8 mouse cellular contexts compared by ENCODE assay signal in genomic region chr10:61781461-61782128, GRCm38 (mm10). TPM values are rescaled to one million over a fixed set of nuclear protein-coding genes. Genes with fewer than 3 reads are reported as not detected.
DNase-seq lines count a peak whose midpoint lies in the region; ATAC-seq and TF ChIP-seq lines count a peak whose summit lies in the region.

No protein-coding gene starts in this region.

- DNase-seq in heart, embryonic 10.5 days (ENCODE audit: low spot score): no peak
- DNase-seq in heart, postnatal 36 days: no peak
- DNase-seq in brain, embryonic 14.5 days (ENCODE audit: low read depth): peak; percentile 28
- no peak for DNase-seq in thymus, adult 18-20 months
- DNase-seq in testis, postnatal 10 days (ENCODE audit: low spot score): no peak
- DNase-seq in thymus, adult 2 months: no peak

- H3K9me3 ChIP-seq in heart, embryonic 10.5 days: no peaks in the 10 kb centered on the region
- H3K9me3 ChIP-seq in hindbrain, embryonic 13.5 days: no peaks in the 10 kb centered on the region
- no peaks in the 10 kb centered on the region for H3K9me3 ChIP-seq in midbrain, embryonic 15.5 days

- WGBS in heart, embryonic 10.5 days: 22% methylated on average over 9 of the region's 9 CpGs
- WGBS in hindbrain, embryonic 13.5 days: 25% methylated on average over 8 of the region's 9 CpGs
- 20% methylated on average over 9 of the region's 9 CpGs for WGBS in midbrain, embryonic 15.5 days
- 59% methylated on average over 9 of the region's 9 CpGs for WGBS in thymus, adult 2 months

- H3K9ac ChIP-seq in hindbrain, embryonic 13.5 days: peak overlapping the region; percentile 99
- H3K9ac ChIP-seq in midbrain, embryonic 15.5 days: peak overlapping the region; percentile 95; the same call in 1 of the 2 replicates

- peak overlapping the region; percentile 31; the same call in 1 of the 2 replicates for H3K4me3 ChIP-seq in heart, embryonic 10.5 days
- H3K4me3 ChIP-seq in hindbrain, embryonic 13.5 days: peak overlapping the region; percentile 89
- peak overlapping the region; percentile 78 for H3K4me3 ChIP-seq in midbrain, embryonic 15.5 days
- no peak overlapping the region for H3K4me3 ChIP-seq in thymus, adult 2 months (ENCODE audit: control insufficient read depth, insufficient read depth, low read length)

- H3K27me3 ChIP-seq in heart, embryonic 10.5 days (ENCODE audit: insufficient read depth, poor library complexity, severe bottlenecking): no peaks in the 10 kb centered on the region; the same call in 1 of the 2 replicates
- H3K27me3 ChIP-seq in hindbrain, embryonic 13.5 days: no peaks in the 10 kb centered on the region
- no peaks in the 10 kb centered on the region for H3K27me3 ChIP-seq in midbrain, embryonic 15.5 days (replicated peaks)
- peaks cover 15% of the 10 kb centered on the region for H3K27me3 ChIP-seq in thymus, adult 2 months (ENCODE audit: control insufficient read depth, insufficient read depth, low read length)

- H3K4me1 ChIP-seq in heart, embryonic 10.5 days: peaks cover 11% of the 10 kb centered on the region; the same call in 1 of the 2 replicates
- peaks cover 50% of the 10 kb centered on the region for H3K4me1 ChIP-seq in hindbrain, embryonic 13.5 days (replicated peaks)
- H3K4me1 ChIP-seq in midbrain, embryonic 15.5 days: peaks cover 34% of the 10 kb centered on the region
- H3K4me1 ChIP-seq in thymus, adult 2 months (replicated peaks; ENCODE audit: control insufficient read depth, insufficient read depth, low read length): no peaks in the 10 kb centered on the region

- intact Hi-C loops in heart, postnatal 36 days (cut with DNase I): no loop called here

- TF ChIP-seq POLR2A in brain, embryonic 14.5 days (IDR thresholded peaks at IDR 0.05; ENCODE audit: borderline replicate concordance, extremely low read depth, insufficient read depth, insufficient read length, poor library complexity, severe bottlenecking): no peak
- no peak for TF ChIP-seq POLR2A in thymus, adult 2 months (IDR thresholded peaks at IDR 0.05; ENCODE audit: control insufficient read depth, extremely low read depth, insufficient read depth, low read length, poor library complexity)

- ATAC-seq in hindbrain, embryonic 13.5 days (ENCODE audit: low FRiP score): no peak
- ATAC-seq in midbrain, embryonic 15.5 days (replicated peaks): no peak

- no peak overlapping the region for H3K27ac ChIP-seq in heart, embryonic 10.5 days
- peak overlapping the region; percentile 100 for H3K27ac ChIP-seq in hindbrain, embryonic 13.5 days
- peak overlapping the region; percentile 99 for H3K27ac ChIP-seq in midbrain, embryonic 15.5 days
- H3K27ac ChIP-seq in thymus, adult 2 months (ENCODE audit: control insufficient read depth, insufficient read depth, low read length): no peak overlapping the region

- TF ChIP-seq CTCF in brain, embryonic 14.5 days (IDR thresholded peaks at IDR 0.05; ENCODE audit: borderline replicate concordance, extremely low read depth, insufficient read depth, insufficient read length): no peak
- TF ChIP-seq CTCF in thymus, adult 2 months (IDR thresholded peaks at IDR 0.05; ENCODE audit: borderline replicate concordance, control insufficient read depth, extremely low read depth, insufficient read depth, low read length, poor library complexity): no peak

- H3K4me2 ChIP-seq in hindbrain, embryonic 13.5 days: peak overlapping the region; percentile 73
- H3K4me2 ChIP-seq in midbrain, embryonic 15.5 days: peak overlapping the region; percentile 61

- H3K36me3 ChIP-seq in heart, embryonic 10.5 days: no peaks in the 10 kb centered on the region
- no peaks in the 10 kb centered on the region for H3K36me3 ChIP-seq in hindbrain, embryonic 13.5 days
- H3K36me3 ChIP-seq in midbrain, embryonic 15.5 days (replicated peaks): no peaks in the 10 kb centered on the region
- no peaks in the 10 kb centered on the region for H3K36me3 ChIP-seq in thymus, adult 2 months (ENCODE audit: control insufficient read depth, insufficient read depth, low read length)

RNA-seq across cellular contexts. Expression of gene H2afy2, which starts 2.4 kb away (rescaled TPM):
- 80.4 and 148 TPM in 2 replicates for polyA plus RNA-seq in heart, embryonic 10.5 days (2016; fragmentation: Nextera tagmentation; extraction: Ambion mirVana)
- total RNA-seq in heart, postnatal 36 days (2021): 1 to 10 TPM; 3.6 to 5.7 TPM
- polyA plus RNA-seq in brain, embryonic 14.5 days (2012; rRNA removed): 140 and 186 TPM in 2 replicates
- 334 and 351 TPM in 2 replicates for polyA plus RNA-seq in hindbrain, embryonic 13.5 days (2015; fragmentation: Nextera tagmentation; extraction: Ambion mirVana)
- polyA plus RNA-seq in midbrain, embryonic 15.5 days (2015; fragmentation: Nextera tagmentation; extraction: Ambion mirVana): 307 and 327 TPM in 2 replicates
- polyA plus RNA-seq in thymus, adult 2 months (2012; rRNA removed): 2.0 and 2.1 TPM in 2 replicates

Comparison
In these comparisons a context has a peak if more than half of its experiments do, and no peak if none do; other contexts are left out.
1. H3K27ac ChIP-seq: peak in hindbrain, embryonic 13.5 days (single experiment) and midbrain, embryonic 15.5 days (single experiment); none in heart, embryonic 10.5 days (single experiment) and thymus, adult 2 months (single experiment).
2. RNA of gene H2afy2, which starts 2.4 kb away (polyA plus RNA-seq): 334 to 351 TPM in hindbrain, embryonic 13.5 days, 307 to 327 TPM in midbrain, embryonic 15.5 days, 140 to 186 TPM in brain, embryonic 14.5 days and 80.4 to 148 TPM in heart, embryonic 10.5 days; 2.0 to 2.1 TPM in thymus, adult 2 months; every median in the first group is over 10 times any median in the second.